Mouse (Mus musculus): ENCODE measurements around the gene Nek7. TPM values are rescaled to one million over a fixed set of nuclear protein-coding genes. Genes with fewer than 3 reads are reported as not detected.

The Nek7 gene
- total RNA-seq, 2 experiments from 2014 or later: 51.1 to 51.8 TPM

- no peak for DNase-seq (ENCODE audit: low spot score in 2 of 2)
Observed at GRCm38 (mm10) chr1:138515362-138515761, 104.6 kb downstream of the Nek7 start.

GRCm38 (mm10) chr1:138513982-138514381, 106.0 kb downstream of the Nek7 start:
- no peak for DNase-seq (ENCODE audit: low spot score in 2 of 2)

- no peak for DNase-seq (ENCODE audit: low spot score in 2 of 2)
Observed at GRCm38 (mm10) chr1:138510566-138510965, 109.4 kb downstream of the Nek7 start.

GRCm38 (mm10) chr1:138507446-138508043, 112.4 kb downstream of the Nek7 start:
- DNase-seq (ENCODE audit: low spot score in 2 of 2): no peak

GRCm38 (mm10) chr1:138507014-138507413, 112.9 kb downstream of the Nek7 start:
- DNase-seq (ENCODE audit: low spot score in 2 of 2): no peak

- DNase-seq (ENCODE audit: low spot score in 2 of 2): no peak
Observed at GRCm38 (mm10) chr1:138504228-138504627, 115.7 kb downstream of the Nek7 start.

GRCm38 (mm10) chr1:138500691-138501090, 119.2 kb downstream of the Nek7 start:
- DNase-seq (ENCODE audit: low spot score in 2 of 2): no peak

- DNase-seq (ENCODE audit: low spot score in 2 of 2): no peak
Observed at GRCm38 (mm10) chr1:138500155-138500554, 119.8 kb downstream of the Nek7 start.

GRCm38 (mm10) chr1:138499461-138499860, 120.5 kb downstream of the Nek7 start:
- no peak for DNase-seq (ENCODE audit: low spot score in 2 of 2)

GRCm38 (mm10) chr1:138491382-138492097, 128.4 kb downstream of the Nek7 start:
- DNase-seq (ENCODE audit: low spot score in 2 of 2): no peak

- no peak for DNase-seq (ENCODE audit: low spot score in 2 of 2)
Observed at GRCm38 (mm10) chr1:138487569-138487968, 132.4 kb downstream of the Nek7 start.

GRCm38 (mm10) chr1:138480694-138481093, 139.2 kb downstream of the Nek7 start:
- DNase-seq (ENCODE audit: low spot score in 2 of 2): no peak

GRCm38 (mm10) chr1:138465352-138465751, 154.6 kb downstream of the Nek7 start:
- no peak for DNase-seq (ENCODE audit: low spot score in 2 of 2)

- no peak for DNase-seq (ENCODE audit: low spot score in 2 of 2)
Observed at GRCm38 (mm10) chr1:138461425-138461824, 158.5 kb downstream of the Nek7 start.

GRCm38 (mm10) chr1:138449476-138449851, 170.5 kb downstream of the Nek7 start:
- DNase-seq (ENCODE audit: low spot score in 2 of 2): no peak

- no peak for DNase-seq (ENCODE audit: low spot score in 2 of 2)
Observed at GRCm38 (mm10) chr1:138448635-138449475, 171.1 kb downstream of the Nek7 start.

GRCm38 (mm10) chr1:138446846-138447245, 173.1 kb downstream of the Nek7 start:
- no peak for DNase-seq (ENCODE audit: low spot score in 2 of 2)

Other genes starting within 250 kb of the Nek7 start
- 1 to 10 TPM in 1 of 2 experiments, under 1 TPM in 1; 0.31 to 1.1 TPM for gene Lhx9, start 228.4 kb upstream of the Nek7 start, total RNA-seq (2021)
- 10 to 100 TPM; 28.9 to 29.2 TPM for gene 2310009B15Rik, start 236.7 kb upstream of the Nek7 start, total RNA-seq (2021)

Data from adrenal gland, postnatal 4 days (tissue).